Mouse (Mus musculus): ENCODE measurements around the gene Csf2ra.

- no peak for TF ChIP-seq GATA1 (IDR thresholded peaks at IDR 0.05; ENCODE audit: low read length)
- no peak for TF ChIP-seq TAL1 (IDR thresholded peaks at IDR 0.05; ENCODE audit: low read length)
Measured at GRCm38 (mm10) chr19:61256166-61256887, 28.1 kb upstream of the Csf2ra start.
